Mouse (Mus musculus): ENCODE data around the gene Nhlrc2.

Nhlrc2 gene

DNA sequence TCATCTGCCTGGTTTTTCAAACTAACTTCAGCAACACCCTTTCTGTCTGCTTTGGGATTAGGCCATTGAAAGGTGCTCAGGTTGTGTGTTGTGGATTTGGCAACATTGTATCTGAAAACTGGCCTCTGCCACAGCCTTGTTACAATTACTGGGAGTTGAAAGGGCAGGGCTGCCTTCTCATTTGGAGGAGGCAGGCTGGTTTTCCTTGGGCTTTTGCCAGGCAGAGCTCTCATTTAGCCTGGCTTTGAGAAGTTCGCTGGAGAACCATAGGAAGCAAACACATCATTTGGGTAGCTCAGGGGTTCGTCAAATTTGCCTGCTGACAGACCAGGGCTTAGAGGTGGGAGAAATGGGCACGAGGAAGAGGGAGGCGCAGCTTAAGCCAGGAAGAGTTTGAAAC, 71.5 kb downstream of the Nhlrc2 start:
- DNase-seq (ENCODE audit: low spot score in 2 of 2), result no peak

DNA sequence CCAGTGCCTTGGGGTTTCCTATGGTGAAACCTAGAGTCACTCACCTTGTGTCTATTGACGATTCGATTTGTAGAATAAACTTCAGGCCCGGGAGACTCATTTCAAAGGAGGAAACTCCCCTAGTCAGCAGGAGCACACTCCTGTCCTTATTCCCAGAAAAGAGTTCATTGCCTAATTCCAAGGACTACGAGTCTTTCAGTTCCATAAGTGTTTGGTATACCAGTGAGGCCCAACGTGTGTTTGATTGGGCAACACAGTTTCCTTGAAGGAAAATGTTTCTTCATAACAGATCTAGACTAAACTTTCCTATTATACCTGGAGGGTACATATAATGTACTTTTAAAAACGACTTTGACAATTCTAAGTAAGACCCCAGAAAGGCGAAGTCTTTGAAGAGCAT, 73.8 kb downstream of the Nhlrc2 start:
- DNase-seq (ENCODE audit: low spot score in 2 of 2), result no peak

DNA sequence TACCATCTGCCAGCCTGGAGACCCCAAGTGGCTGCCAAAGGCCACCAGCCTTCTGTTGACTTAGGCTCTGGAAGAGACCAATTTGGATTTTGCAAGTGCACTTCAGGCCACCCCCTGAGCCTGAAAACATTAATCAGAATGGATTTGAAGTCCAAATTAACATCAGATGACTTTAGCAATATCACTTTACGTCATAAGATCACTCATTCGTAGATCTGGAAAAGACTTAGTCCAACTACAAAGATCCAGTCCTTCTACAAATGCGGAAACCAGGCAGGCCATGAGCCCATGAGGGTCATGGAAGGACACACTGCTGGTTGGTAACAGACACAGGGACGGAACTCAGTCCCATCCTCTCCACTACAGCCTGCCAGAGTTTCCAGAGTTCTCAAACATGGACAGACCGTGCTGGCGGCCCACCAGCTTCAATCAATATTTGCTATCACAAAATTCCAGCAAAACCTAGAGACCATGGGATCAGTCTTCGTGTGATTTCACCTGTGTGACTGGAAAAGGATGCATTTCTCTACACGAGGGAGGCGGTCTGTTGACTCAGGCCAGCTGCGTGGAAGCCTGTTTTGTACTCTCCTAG, 79.9 kb downstream of the Nhlrc2 start:
- DNase-seq (ENCODE audit: low spot score in 2 of 2), result no peak

DNA sequence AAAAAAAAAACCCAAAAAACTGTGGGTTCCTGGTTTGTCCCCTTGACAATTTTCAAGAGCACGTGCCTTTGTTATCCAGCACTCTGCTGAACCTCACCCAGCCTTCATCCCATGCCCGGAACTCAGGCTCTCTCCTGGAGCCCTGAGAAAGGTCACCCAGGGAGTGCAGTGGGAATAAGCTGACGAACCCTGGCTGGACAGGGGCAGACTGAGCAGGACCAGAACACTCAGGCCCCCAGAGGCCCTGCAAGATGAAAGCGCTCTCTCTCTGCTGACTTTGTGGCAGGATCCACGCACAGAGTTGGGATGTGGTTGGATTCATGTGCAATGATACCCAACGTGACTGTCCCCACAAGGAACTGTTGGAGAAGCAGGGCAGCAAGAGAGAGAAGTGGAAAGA, 81.6 kb downstream of the Nhlrc2 start:
- DNase-seq (ENCODE audit: low spot score in 2 of 2), result no peak

DNA sequence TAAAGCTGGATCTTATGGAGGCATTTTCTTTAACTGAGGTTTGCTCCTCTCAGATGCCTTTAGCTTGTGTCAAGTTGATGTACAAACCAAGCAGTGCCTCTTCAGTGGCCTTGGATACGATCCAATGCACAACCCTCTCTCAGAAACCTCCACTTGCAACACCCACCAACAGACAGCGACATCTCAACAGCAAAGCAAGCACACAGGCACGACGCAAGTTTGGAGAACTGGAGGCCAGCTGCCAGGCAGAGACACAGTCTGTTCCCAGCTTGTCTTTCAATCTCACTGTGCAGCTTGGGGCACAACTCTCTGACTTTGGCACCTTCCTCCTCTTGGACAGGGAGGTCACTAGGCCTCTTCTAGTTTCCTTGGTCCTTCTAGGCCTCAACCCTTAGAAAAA, 83.0 kb downstream of the Nhlrc2 start:
- DNase-seq (ENCODE audit: low spot score in 2 of 2), result no peak

DNA sequence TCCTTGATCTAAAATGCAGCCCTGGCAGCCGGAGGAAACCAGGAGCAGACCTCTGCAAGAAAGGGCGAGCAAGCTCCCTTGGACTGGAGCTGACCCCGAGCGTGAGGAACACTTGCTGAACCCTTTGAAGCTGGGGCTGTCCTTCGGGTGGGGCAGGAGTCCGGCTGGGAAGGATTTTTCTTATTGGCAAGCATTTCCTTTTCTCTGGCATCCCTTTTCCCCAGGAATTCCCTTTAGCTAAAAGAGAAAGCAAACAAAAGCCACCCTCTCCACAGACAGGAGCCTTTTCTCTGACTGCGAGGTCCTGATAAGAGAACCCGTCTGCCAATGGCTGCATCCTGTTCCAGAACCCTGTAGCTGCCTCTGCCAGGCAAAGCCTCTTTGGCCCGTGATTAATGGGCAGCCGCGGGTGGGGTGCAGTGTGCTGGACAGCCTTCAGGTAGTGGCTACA, 83.4 kb downstream of the Nhlrc2 start:
- DNase-seq (ENCODE audit: low spot score in 2 of 2), result peak in 1 of 2 experiments; percentile 22

DNA sequence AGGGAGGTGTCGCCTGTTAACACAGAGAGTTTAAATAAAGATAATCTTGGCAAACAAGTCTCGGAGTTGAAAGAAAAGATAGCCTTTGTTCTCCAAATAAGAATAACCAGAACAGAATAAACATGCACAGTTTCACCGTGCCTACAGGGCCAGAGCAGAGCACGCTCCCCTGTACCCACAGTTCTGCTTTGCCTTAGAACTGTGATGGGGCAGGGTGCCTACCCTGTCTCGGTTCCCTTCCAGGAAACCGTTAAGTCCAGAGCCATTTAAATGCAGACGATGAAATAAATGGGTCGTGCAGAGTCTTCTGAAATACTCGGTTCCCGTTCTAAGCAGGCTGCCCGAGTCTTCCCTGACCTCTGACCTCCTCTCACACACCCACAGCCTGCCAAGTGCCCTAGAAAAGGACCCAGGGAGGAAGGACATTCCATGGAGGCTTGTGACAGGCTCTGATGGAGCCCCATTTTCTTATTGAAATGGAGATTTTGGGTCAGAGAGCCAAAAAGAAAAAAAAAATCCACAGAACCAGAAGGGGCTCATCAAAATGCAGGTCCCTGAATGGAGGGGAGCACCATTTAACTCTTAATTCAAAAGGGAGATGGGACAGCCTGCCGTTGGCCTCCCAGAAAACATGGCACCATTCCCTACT, 89.1 kb downstream of the Nhlrc2 start:
- DNase-seq (ENCODE audit: low spot score in 2 of 2), result no peak

DNA sequence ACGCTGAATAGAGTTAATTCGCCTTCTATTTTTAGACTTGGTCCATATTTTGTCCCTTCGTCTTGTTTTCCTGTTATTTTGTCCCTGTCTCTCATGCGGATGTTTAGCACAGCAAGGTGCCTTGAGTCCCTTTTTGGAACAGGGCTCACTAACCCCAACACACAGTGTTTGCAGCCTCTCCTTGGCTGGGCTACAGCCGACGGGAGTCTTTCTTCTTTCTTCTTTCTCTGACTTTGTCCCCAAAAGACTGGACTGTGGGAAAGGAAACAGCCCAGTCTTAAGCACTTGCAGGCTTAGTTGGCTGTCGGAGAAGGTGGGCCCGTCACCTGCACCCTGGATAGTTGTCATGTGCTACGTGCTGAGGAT, 89.6 kb downstream of the Nhlrc2 start:
- no peak for DNase-seq (ENCODE audit: low spot score in 2 of 2)

DNA sequence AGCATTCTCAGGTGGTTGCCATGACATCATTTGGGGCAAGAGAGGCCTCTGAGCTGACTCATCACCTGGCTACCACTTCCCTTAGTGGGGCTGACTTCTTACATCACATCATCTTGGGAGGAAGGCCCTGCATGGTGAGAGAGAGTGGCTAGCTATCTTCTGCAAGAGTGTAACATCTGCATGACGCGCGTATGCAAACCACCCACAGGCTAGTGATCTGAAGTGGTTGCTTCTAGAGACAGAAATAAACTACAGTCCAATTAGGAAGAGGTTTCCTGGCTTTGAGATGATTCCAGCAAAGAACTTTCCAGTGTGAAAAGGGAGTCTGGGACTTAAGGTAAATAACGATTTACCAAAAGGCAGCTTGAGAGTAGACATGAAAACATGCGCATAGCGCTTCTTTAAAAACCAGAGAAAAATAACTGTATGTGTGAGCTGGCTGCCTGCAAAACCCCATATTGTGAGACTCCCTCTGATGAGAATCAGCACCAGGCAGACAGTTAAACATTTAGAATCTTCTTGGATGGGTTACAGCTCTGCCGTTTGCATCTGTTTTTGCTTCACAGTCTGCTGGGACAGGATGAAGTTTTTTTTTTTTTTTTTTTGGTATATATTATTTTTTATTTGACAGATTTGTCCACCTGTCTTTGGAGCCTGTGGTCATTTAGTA, 99.5 kb downstream of the Nhlrc2 start:
- no peak for DNase-seq (ENCODE audit: low spot score in 2 of 2)

DNA sequence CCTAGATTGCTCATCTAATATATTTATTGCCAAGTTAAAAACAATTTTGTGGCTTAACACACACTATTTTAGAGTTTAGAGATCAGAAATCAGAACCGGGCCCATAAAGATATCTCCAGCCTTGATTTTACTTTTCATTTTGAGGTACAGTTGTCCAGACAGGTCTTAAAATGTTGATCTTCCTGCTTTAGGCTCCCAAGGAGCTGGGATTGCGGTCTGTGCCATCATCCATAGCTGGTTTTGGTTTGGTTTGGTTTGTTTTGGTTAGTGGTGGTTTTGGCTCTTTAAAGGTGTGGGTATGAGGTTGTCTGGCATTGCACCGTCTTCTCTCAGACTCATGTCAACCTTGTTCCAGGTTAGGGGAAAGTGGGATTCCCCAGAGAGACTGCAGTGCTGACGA, 103.2 kb downstream of the Nhlrc2 start:
- DNase-seq (ENCODE audit: low spot score in 2 of 2), result no peak

DNA sequence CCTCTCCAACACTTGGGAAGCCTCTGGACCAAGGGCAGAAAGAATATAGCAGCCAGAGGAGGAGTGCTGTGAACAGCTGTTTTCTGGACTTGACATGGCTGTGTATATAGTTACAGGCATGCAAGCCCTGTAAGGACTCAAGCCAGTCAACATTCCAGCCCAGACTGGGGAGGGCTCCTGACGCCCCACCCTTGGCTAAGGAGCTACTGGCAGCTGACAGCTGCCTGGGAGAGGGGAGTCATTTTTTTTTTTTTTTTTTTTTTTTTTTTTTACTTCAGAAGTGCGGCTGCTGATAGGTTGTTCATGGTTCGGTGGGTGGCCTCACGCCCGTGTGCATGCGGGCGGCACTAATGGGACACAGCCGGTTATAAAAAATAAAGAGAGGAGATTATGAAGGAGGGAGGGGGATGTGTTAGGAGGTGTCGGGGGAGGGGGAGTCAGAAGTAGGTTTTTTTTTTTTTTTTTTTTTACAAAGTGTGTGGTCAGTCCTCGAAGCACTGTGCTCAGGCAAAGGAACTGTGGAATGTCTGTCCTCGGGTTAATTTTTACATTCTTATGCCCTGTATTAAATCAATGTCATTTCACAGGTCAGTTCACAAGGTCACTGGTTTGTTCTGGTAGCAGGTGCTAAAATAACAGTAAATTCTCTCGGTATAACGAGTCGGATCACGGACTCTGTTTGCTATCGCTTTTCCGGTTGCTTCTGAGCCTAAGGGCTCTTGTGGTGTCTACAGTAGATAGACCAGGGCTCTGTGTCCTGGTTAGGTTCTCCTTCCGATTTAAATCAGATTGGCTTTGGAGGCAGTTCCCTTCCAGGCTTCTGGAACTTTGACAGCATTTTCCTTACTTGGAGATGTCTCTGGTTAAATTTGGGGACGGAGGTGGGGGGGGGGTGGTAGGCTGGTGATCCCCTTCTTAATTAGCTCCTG, 104.2 kb downstream of the Nhlrc2 start:
- DNase-seq (ENCODE audit: low spot score in 2 of 2), result peak in 1 of 2 experiments; percentile 59
